Mouse (Mus musculus): ENCODE measurements around the gene Cx3cr1. TPM values are rescaled to one million over a fixed set of nuclear protein-coding genes. Genes with fewer than 3 reads are reported as not detected.
"Not testable (repeated sequence)": the region's sequence is repeated elsewhere in the genome, so short reads cannot be mapped to it uniquely, and the experiment has no call there.

The Cx3cr1 gene
- polyA plus RNA-seq, 1 experiment: 9.1 TPM

DNA sequence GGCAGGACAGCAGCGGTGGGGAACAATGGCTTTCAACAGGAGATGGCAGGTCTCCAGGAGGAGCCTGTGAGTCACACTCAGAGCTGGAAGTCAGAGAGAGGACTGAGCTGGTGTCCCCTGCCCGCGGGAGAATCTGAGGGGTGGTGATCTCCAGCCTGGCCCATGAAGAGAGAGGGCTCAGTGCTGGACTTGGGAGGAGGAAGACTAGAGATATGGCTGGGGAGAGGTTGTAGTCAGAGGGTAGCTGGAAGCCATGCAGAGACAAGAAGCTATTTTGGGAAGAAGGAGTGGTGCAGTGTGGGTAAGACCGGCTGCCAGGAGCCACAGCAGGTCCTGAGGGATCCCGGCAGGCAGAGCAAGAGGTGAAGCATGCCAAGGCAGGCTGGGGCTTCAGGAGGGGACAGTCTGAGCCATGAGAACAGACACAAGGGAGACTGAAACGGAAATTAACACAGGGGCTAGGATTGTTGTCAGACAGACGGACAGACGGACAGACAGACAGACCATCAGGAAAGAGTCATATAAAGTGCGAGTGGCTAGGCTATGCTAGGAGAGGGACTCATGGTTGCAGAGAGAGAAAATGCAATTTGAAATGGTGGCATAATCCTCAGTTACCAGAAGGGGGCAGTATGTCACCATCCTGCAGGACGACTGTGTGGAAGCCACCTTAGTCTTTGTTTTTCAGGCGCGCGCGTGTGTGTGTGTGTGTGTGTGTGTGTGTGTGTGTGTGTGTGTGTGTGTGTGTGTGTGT lies 42.1 kb downstream of the Cx3cr1 start:
- DNase-seq (ENCODE audit: low read depth): no peak

DNA sequence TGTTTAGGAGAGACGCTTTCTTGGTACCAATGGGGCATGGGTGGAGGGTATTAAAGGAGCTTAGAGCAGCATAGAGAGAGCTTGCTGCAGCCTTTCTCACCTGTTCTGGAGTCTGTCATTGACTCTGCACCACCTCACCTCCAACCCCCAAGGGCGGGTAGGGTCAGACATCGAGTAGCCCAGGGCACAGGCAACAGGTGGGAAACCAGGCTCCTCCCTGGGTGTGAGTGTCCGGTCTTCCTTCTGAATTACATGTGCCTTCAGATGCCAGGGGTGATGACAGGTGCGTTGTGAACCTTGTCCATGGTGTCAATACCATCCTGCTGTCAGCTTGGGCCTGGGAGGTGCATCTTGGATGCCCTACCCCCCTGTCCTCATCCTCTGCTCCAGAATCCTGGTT lies 45.1 kb downstream of the Cx3cr1 start:
- DNase-seq (ENCODE audit: low read depth): no peak

DNA sequence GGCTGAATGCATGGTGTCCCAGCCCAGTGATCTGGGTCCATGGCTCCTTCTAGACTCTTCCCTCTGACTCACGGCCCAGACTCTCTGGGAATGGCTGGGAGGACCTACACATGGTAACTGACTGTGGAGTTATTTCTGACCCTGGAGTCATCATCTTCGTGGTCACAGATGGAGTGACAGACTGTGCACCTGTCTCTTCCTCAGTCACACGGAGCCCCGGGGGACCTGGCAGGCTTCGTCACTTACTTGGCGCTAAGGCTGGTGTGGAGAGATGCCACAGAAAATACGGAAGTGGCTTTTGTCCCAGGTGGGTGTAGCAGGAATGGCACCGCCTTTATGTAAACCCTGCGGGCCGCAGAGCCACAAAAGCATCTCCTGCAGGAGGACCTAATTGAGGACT lies 45.5 kb downstream of the Cx3cr1 start:
- DNase-seq (ENCODE audit: low read depth): no peak

DNA sequence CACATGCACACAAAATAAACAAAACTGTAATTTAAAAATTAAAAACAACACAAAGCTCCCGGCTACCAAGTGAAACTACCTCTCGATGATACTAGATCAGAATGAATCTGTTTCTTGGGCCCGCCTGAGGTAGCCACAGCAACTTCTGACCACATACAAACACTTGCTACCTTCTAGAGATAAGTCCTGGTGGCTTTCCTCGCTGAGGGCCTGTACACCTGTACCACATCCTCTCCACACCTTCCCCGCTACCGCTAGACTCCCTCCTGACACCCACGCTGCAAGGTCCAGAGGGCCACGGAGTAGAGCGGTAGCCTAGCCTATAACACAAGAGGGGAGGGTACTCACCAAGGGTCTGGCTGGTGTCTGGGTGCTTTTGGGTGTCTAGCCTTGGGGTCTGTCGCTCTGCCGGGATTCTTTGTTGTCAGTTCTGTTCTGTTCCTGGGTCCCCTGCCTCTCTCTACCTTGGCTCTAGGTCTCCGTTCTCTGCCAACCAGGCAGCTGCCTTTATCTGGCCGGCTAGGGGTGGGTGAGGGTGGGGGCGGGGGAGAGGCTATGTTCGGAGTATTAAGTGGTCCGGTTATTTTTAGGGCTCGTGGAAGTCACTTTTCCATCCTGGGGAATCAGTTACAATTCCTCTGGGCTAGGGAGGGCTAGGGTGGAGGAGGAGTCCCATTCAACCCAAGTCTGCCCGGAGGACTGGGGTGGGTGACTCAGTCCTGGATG lies 46.4 kb downstream of the Cx3cr1 start, which contains the start of gene Xirp1:
TSS of gene Xirp1 (minus strand) at position 513 of the 726 bp plus-strand sequence.
- no peak for DNase-seq (ENCODE audit: low read depth)

DNA sequence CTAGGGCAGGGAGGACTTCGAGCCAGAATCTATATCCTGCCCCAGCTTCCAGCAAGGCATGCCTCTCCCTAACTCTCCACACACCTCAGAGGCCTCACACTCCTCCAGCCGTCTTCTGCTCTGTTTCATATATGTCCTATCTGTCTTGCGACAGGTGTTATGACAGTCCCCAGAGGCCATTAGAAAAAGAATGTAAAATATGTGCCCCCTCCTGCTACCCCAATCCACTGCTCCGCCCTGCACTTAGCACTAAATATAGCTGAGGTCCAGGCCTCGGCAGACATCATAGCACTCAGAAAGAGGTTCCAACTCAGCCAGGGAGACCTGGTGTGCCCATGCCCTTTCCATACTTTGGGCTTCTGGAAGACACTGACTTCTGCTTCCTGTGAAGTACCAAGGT lies 48.5 kb downstream of the Cx3cr1 start:
- no peak for DNase-seq (ENCODE audit: low read depth)

DNA sequence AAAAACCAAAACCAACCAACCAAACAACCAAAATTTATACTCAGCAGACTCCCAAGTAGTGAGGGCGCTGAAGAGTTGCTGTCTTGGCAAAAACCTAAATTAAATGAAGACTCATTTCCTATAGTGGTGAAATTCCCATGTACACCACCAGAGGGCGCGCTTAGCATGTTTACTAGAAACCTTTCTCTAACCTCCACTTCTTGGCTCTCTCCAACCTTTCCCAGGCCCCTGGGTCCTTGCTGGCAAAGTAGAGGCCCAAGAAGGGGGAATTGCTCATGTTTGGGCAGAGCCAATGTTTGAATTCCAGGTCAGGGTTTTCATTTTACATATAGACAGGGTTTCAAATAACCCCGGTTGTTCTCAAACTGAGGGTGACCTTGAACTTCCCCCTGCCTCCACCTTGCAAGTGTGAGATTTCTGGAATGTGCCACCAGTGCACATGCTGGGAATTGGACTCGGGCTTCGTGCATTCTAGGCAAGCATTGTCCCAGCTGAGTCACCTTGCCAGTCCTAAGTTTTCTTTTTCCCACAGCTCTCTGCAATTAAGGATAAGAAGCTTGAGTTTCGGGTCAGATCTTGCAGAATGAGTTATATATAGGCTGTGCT lies 49.3 kb downstream of the Cx3cr1 start:
- DNase-seq (ENCODE audit: low read depth): no peak

DNA sequence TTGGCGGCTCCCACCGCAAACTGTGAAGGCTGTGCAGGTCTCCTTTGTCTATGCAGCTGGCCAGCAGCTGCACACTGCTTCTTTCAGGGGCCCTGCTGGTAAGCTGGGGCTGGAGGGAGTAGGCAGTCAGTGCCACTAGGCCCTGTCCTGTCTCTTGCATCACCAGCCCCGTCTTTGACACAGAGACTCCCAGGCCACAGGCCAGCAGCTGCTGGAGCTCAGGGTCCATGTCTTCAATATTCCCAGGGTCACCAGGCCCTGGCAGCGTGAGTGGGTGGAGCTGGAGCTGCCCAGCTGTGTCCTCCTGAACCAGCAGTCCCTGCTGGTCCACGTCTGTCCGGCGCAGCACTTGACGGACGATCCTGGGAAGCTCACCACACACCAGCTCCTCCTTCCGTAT lies 52.7 kb downstream of the Cx3cr1 start:
- no peak for DNase-seq (ENCODE audit: low read depth)

DNA sequence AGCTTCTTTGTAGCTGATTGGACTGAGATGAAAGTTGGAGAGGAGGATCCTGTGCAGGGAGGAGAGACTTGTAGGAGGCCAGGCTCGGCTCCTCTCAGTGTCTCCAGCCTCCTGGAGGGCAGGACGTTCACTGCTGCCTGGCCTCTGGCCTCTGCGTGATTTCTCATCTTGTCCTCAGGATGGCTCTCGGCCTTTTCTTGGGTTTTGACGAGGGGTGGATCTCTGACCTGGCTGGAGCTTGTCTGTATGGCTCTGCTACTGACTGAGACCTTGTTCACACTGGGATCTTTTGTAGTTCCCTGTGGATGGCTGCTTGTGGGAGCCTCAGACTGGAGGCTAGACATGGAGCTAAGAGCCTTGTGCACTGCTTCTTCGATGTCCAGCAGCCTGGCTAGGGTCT lies 54.9 kb downstream of the Cx3cr1 start:
- no peak for DNase-seq (ENCODE audit: low read depth)

DNA sequence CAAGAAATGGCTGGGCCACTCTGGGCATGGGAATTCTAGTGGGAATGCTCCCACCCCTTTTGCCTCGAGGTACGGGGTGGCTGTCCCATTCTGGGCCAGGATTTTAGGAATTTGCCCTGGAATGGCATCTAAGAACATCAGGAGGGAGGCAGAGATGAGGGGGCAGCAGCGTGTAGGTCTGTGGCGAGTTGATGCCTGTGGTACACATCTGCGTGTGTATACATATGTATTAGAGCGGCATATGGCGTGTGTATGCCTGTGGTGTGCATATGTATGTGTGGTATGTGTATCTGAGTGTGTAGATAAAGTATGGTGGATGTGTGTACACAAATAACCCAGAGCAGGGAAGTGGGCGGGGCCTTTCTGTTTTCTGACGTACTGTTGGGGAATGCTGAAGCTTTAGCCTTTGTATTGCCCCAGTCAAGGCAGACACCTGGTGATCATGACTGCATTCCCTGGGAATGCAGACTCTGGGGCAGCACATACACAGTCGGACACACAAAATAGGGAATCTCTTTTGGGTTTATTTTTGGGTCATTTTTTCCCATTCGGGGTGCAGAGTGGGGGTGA lies 56.3 kb downstream of the Cx3cr1 start:
- DNase-seq (ENCODE audit: low read depth): no peak

DNA sequence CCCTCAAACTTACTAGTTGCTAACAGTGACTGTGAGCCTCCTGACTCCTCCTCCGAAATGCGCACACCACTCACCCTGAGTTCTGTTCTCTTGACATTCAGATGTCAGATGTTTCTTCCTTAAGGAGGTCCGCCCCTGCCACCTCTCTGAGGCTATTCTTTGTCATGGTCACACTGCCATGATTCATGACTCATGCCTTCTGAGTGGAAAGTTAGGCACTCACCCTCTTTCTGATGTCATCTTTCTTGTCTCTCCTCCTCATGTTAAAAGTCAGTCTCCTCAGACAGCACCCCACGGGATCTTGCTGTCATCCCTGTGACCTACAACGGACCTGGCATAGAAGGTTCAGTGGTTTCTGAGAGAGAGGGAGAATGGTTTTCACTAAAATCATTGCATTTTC lies 56.9 kb downstream of the Cx3cr1 start:
- DNase-seq (ENCODE audit: low read depth): no peak

DNA sequence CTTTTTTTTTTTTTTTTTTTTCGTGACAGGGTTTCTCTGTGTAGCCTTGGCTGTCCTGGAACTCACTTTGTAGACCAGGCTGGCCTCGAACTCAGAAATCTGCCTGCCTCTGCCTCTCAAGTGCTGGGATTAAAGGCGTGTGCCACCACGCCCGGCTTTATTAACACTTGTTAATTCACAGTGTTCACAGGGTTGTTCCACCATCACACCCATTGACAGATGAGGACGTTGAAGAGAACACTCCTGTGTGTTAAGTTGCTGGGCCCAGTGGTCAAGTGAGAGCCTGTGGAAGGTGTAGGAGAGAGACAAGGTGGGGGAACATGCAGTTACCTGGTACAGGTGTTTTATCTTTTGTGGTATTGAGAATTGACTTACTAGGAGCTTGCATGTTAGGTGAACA lies 57.5 kb downstream of the Cx3cr1 start:
- DNase-seq (ENCODE audit: low read depth): not testable (repeated sequence)

DNA sequence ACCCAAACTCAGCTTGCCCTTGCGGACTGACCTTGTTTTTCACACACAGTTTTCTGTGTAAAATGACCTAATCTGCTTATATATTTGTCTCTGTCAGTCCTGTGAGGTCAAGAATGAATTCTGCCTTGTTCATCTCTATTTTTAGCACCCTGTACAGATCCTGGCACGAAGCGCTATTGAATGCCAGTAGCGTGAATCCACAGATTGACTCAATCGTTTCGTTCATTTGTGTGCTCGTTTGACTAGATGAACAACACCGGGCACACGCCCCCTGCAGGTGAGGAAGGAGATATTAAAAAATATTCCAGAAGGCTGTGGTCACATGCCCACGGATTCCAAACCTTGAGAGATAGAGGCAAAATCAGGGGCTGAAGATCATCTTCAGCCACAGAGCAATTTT lies 58.1 kb downstream of the Cx3cr1 start:
- no peak for DNase-seq (ENCODE audit: low read depth)

DNA sequence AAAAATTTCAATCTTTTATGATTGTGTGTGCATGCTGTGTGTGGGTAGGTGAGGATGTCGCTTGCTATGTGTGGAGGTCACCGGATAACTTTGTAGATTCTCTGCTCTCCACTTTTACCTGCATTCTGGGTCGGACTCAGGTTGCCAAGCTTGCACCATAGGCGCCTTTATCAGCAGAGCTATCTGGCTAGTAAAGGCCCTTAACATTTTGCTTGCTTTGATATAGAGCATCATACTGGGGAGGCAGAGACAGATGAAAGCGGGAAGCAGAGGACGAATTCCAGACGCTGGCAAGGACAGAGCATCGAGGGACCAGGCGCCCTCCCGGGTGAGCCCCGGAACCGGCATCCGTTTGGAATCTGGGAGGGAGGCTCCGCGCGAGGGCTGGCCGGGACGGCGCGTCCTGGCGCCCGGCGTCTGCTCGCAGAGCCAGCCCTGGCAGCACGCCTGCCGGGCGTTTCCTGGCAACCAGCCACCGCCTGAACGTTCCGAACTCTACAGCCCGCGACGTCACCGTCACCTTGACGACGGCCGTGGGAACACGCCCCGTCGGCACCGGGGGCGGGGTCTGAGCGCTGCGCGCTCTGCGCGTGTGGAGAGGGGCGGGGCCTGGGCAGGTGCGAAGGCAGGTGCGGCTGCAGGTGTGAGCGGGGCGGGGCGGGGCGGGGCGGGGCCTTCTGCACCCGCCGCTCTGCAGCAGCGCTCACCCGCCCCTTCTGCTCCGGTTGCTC lies 58.7 kb downstream of the Cx3cr1 start:
- DNase-seq (ENCODE audit: low read depth): no peak

DNA sequence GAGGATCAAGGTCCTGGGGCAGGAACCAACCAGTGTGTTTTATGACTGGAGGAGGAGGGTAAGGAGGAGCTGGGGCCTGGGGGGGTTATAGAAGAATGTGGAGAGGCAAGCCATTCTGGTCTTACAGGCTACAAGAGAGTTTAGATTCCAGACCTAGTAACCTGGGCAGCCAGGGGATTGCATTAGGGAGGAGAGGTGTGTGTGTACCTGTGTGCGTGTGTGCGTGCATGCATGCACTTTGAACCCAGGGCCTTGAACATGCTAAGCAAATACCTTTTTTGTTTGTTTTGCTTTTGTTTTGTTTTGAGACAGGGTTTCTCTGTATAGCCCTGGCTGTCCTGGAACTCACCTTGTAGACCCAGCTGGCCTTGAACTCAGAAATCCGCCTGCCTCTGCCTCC lies 59.8 kb downstream of the Cx3cr1 start:
- DNase-seq (ENCODE audit: low read depth): no peak

DNA sequence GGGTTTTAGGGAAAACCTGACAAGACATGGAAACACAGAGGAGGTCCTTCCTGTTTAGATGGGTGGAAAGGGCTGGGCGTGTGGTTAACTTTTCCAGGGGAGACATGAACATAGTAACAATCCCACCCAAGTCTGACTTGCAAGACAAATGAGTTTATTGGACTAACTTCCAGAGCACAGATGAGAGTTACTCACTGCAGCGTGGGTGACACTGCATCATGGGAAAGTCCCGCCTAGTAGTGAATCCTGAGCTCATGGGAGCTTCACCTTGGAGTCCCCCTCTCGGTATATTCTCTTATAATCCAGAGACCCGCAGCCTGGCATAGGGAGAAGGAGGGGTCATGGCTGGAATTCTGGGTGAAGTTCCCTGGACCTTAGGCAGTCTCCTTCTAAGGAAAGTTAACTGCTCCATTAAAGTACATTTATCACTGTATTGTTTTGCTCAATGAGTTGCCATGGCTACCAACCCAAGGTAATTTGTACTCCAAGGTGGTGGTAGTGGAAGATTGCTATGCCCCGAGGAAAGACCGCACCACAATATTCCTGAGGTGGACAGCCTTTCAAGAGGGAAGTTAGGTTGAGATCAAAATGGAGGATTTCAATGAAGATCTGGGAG lies 60.3 kb downstream of the Cx3cr1 start:
- no peak for DNase-seq (ENCODE audit: low read depth)

DNA sequence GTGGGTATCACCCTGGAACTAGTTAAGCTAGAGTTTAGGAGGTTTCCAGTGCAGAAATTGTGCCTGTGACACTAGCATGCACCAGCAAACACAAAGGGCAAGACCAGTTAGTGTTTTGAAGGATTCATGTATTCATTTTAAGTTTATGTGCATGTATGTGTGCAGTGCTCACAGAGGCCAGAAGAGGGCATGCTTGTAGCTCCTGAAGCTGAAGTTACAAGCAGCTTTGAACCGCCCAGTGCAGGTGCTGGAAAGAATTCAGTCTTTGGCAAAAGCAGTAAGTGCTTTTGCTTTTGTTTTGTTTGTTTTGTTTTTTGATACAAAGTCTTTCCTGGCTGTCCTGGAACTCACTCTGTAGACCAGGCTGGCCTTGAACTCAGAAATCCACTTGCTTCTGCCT lies 61.8 kb downstream of the Cx3cr1 start:
- no peak for DNase-seq (ENCODE audit: low read depth)

DNA sequence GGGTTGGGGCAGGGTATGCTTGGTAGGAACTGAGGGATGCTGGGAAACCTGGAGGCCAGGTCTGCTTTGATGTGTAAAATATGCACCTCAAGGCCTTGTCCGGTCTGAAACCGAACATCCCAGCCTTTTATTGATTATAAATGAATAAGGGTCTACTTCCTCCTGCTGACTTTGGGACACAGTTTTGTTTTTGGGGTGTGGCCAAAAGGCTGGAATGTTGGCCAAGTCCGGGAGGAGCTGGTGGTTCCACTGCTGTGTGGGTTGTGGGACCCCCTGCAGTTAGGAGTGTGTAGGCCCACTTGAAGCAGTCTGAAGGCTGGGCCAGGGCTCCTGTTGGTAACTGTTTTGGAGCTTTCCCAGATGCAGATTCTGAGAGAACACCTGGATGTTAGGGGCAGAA lies 63.7 kb downstream of the Cx3cr1 start:
- no peak for DNase-seq (ENCODE audit: low read depth)

DNA sequence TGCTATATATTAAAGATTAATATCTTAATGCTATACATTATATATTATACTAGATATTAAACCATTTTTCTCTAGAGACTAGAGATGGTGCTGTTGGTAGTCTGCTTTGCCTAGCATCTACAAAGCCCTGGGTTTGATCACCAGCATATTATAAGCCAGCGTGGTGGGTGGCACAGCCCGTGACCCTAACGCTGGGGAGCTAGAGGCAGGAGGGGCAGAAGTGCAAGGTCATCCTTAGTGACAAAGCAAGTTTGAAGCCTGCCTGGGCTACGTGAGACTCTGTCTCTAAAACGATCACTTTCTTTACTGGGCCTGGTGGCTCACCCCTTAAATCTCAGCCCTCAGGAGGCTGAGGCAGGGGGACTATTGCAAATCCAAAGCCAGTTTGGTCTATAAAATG lies 66.8 kb downstream of the Cx3cr1 start:
- DNase-seq (ENCODE audit: low read depth): no peak

DNA sequence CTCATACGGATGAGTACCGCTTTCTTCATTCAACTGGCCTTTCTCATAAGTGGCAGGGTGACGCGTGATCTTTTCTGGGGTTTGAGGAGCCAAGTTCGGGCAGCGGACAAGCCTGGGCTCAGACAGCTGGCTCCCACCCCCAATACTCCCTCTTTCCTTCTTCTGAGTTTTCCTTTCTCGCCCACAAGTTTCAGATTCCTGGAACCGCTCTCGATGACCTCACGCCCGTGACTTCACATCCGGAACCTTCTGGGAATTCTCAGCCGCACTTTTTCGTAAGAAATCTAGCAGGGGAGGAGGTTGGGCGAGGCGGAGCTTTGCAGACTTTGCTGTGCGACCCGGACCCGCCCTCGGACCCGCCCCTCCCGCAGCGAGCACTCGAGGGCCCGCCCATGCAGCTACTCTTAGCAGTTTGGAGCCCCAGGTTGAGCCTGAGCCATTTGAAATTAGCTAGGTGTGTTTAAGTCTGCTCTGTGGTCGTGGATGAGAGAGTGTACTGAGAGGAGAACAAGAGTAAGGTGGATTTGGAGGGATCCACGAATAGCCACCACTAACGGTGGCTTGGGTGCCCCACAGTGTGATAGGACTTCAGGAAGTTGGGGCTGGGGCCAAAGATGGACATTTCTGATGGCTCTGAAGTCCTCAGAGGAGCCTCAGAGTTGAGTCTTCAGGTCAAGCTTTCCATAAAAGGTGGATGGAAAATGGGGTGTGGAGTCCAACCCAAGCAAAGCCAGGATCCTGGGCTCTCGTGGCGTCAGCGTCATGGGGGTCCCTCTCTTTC lies 67.5 kb downstream of the Cx3cr1 start:
- DNase-seq (ENCODE audit: low read depth): peak; percentile 71

DNA sequence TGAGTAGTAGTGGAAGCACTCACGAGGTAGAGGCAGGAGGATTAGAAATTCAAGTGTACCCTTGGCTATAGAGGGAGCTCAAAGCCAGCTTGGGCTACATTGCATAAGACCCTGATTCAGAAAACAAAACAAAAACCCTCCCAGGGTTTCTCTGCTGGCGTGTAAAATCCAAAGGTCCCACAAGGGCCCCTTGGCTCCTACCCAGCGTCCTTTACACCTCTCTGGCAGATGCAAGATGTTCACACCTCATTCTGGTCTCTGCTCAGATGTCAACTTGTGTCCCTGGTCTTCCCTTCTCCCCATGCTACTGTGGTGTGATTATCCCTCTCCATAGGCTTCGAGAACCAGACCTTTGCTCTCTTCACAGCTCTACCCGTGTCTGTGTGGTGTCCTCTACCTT lies 68.9 kb downstream of the Cx3cr1 start:
- DNase-seq (ENCODE audit: low read depth): no peak

DNA sequence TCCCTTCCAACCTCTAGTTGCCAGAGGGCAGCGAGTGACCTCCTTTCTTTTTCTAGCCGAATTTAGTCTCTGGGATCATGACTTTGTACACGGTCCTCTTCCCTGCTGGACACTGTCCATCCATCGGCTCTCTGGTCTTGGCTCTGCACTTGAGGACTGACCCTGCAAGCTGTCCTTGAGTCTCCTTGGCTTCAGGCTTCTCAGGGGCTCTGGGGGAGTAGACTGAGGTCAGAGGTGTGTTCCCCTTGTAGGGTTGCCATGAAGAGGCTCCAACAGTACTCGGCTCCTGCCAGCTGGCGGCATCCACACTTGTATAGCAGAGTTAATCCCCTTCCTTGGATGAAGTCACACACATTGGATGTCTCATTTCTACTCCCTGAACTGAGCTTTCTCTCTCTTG lies 70.0 kb downstream of the Cx3cr1 start:
- no peak for DNase-seq (ENCODE audit: low read depth)

Measured in gonadal fat pad, adult 2 months (tissue).